Comparison of ENCODE assay signal across 16 mouse cellular contexts in the genomic region with DNA sequence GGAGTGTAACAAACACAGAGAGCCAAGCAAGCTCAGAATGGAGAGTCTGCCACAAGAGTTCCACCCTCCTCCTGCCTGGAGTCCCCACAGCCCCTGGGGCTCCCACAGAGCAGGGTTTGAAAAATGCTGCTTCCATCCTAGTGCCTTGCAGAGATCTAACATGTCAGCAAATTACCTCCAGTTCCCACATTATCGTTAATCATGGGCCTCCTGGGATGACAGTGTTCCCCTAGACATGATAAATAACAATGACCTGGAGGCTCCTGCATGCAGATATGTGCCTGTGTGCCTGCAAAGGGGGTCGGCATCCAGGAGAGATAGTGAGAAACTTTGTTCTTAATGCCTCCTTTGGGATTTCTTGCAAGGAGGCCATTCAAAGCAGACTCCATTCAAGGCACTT.
A peak's percentile ranks its signal among the peaks of the same experiment; 100 is the strongest.
DNase-seq lines count a peak whose midpoint lies in the region; ATAC-seq and TF ChIP-seq lines count a peak whose summit lies in the region.
"Had no signal": no experiment of that assay in that cellular context is flagged by ENCODE, and none has a peak within 500 bp of the region (broad histone marks: within the 10 kb centered on the region; RNA-seq: fewer than 3 reads in every experiment).

No protein-coding gene starts in this region.

- no peaks in the 10 kb centered on the region for H3K9me3 ChIP-seq in liver, embryonic 15.5 days (replicated peaks)
- no peaks in the 10 kb centered on the region for H3K9me3 ChIP-seq in liver, postnatal 0 days (ENCODE audit: low read length)
- H3K9me3 ChIP-seq in neural tube, embryonic 13.5 days = peaks cover 3% of the 10 kb centered on the region; the same call in 1 of the 2 replicates
- H3K9me3 ChIP-seq: limb, embryonic 15.5 days; stomach, embryonic 15.5 days had no signal

- no peak overlapping the region for H3K9ac ChIP-seq in liver, embryonic 15.5 days
- no peak overlapping the region for H3K9ac ChIP-seq in liver, postnatal 0 days (replicated peaks)
- no peak overlapping the region for H3K9ac ChIP-seq in neural tube, embryonic 13.5 days
- H3K9ac ChIP-seq: limb, embryonic 15.5 days; stomach, embryonic 15.5 days had no signal

- ATAC-seq in liver, embryonic 15.5 days (ENCODE audit: insufficient read depth) = no peak
- ATAC-seq in liver, postnatal 0 days = no peak
- ATAC-seq in neural tube, embryonic 13.5 days (ENCODE audit: low read depth) = peak; percentile 61

- peaks cover 60% of the 10 kb centered on the region for H3K4me1 ChIP-seq in liver, embryonic 15.5 days (replicated peaks)
- H3K4me1 ChIP-seq in liver, postnatal 0 days (ENCODE audit: insufficient read depth) = peaks cover 19% of the 10 kb centered on the region
- H3K4me1 ChIP-seq in neural tube, embryonic 13.5 days (replicated peaks) = peaks cover 23% of the 10 kb centered on the region
- H3K4me1 ChIP-seq: limb, embryonic 15.5 days; stomach, embryonic 15.5 days had no signal

- H3K27me3 ChIP-seq in liver, embryonic 15.5 days = no peaks in the 10 kb centered on the region
- H3K27me3 ChIP-seq in liver, postnatal 0 days (ENCODE audit: insufficient read depth, low read length) = no peaks in the 10 kb centered on the region
- H3K27me3 ChIP-seq in neural tube, embryonic 13.5 days = 0 out of 2 replicates have a peak, but pooled peaks cover 4% of the 10 kb centered on the region
- H3K27me3 ChIP-seq: limb, embryonic 15.5 days; stomach, embryonic 15.5 days had no signal

- no peak overlapping the region for H3K4me2 ChIP-seq in liver, embryonic 15.5 days
- no peak overlapping the region for H3K4me2 ChIP-seq in liver, postnatal 0 days (ENCODE audit: low read depth, low read length)
- H3K4me2 ChIP-seq in neural tube, embryonic 13.5 days = no peak overlapping the region
- H3K4me2 ChIP-seq: limb, embryonic 15.5 days; stomach, embryonic 15.5 days had no signal

- 33% methylated on average over 2 of the region's 2 CpGs for WGBS in liver, embryonic 15.5 days (ENCODE audit: insufficient replicate concordance)
- WGBS in liver, postnatal 0 days (ENCODE audit: insufficient replicate concordance) = 37% methylated on average over 2 of the region's 2 CpGs
- WGBS in neural tube, embryonic 13.5 days = 11% methylated on average over 2 of the region's 2 CpGs

- H3K27ac ChIP-seq in liver, embryonic 15.5 days (replicated peaks) = 0 out of 2 replicates have a peak overlapping the region, but pooled peaks have one; percentile 24
- H3K27ac ChIP-seq in liver, postnatal 0 days (ENCODE audit: low read depth) = no peak overlapping the region
- H3K27ac ChIP-seq in neural tube, embryonic 13.5 days (replicated peaks) = peak overlapping the region; percentile 59
- H3K27ac ChIP-seq: heart, adult 2 months; limb, embryonic 15.5 days; stomach, embryonic 15.5 days had no signal

- no peak for TF ChIP-seq CTCF in liver, postnatal 0 days (IDR thresholded peaks at IDR 0.05; ENCODE audit: low read depth)

- H3K4me3 ChIP-seq in liver, embryonic 15.5 days (replicated peaks) = no peak overlapping the region
- H3K4me3 ChIP-seq in liver, postnatal 0 days (ENCODE audit: low read depth, low read length) = no peak overlapping the region
- H3K4me3 ChIP-seq in neural tube, embryonic 13.5 days = no peak overlapping the region
- H3K4me3 ChIP-seq: heart, adult 2 months; limb, embryonic 15.5 days; stomach, embryonic 15.5 days had no signal

- TF ChIP-seq EP300 in liver, postnatal 0 days (IDR thresholded peaks at IDR 0.05; ENCODE audit: low read depth) = no peak

- no peak for DNase-seq in liver, postnatal 0 days
- peak; percentile 28 for DNase-seq in embryo, embryonic 11 days
- DNase-seq in mesoderm, embryonic 11.5 days (ENCODE audit: low read depth, low spot score) = peak; percentile 70
- DNase-seq in adipocyte (ENCODE audit: low spot score) = no peak
- DNase-seq in layer of hippocampus, postnatal 14 days (ENCODE audit: low spot score in 2 of 2) = no peak
- DNase-seq: cerebellum, adult 11 months; cerebellum, postnatal 36 days; heart, adult 2 months; kidney, adult 9 months; kidney, postnatal 36 days; lung, adult 18-20 months; thymus, postnatal 14 days had no signal

- H3K36me3 ChIP-seq in liver, embryonic 15.5 days (replicated peaks) = no peaks in the 10 kb centered on the region
- no peaks in the 10 kb centered on the region for H3K36me3 ChIP-seq in liver, postnatal 0 days (replicated peaks; ENCODE audit: insufficient read depth, low read length)
- no peaks in the 10 kb centered on the region for H3K36me3 ChIP-seq in neural tube, embryonic 13.5 days
- H3K36me3 ChIP-seq: limb, embryonic 15.5 days; stomach, embryonic 15.5 days had no signal

Comparison
In these comparisons a context has a peak if more than half of its experiments do, and no peak if none do; other contexts are left out.
1. DNase-seq: peak in embryo, embryonic 11 days (single experiment) and mesoderm, embryonic 11.5 days (single experiment); none in liver, postnatal 0 days (single experiment), adipocyte (single experiment) and layer of hippocampus, postnatal 14 days (0 of 2).